Mouse (Mus musculus): Measurements from ENCODE around the gene Ptch2.

Gene Ptch2

GRCm38 (mm10) chr4:117095551-117096452 lies at the start of gene Ptch2:
Gene Ptch2, plus strand, starts transcription at chr4:117096075.
- peak; percentile 62 to 77 for DNase-seq (ENCODE audit: low spot score in 2 of 2)

- DNase-seq (ENCODE audit: low spot score in 2 of 2), result no peak
These were observed 47.0 kb upstream of the Ptch2 start for GRCm38 (mm10) chr4:117048836-117049235.

GRCm38 (mm10) chr4:117049485-117049884 lies 46.4 kb upstream of the Ptch2 start:
- no peak for DNase-seq (ENCODE audit: low spot score in 2 of 2)

- no peak for DNase-seq (ENCODE audit: low spot score in 2 of 2)
These were observed 43.2 kb upstream of the Ptch2 start for GRCm38 (mm10) chr4:117052626-117053025.

DNA sequence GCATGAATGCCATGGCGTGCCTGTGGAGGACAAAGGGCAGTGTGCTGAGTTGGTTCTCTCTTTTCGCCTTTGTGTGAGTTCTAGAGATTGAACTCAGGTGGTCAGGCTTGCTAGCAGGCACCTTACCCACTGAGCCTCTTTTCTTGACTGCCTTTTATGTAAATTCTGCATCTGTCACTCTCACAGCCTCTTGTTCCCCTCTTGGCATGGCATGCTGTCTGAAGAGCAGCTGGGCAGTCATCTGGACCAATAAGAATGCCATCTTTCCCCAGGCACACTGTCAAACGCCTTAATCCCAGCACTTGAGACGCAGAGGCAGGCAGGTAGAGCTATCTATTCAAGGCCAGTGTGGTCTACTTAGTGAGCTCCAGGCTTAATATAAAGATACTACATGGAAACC lies 41.9 kb upstream of the Ptch2 start:
- no peak for DNase-seq (ENCODE audit: low spot score in 2 of 2)

DNA sequence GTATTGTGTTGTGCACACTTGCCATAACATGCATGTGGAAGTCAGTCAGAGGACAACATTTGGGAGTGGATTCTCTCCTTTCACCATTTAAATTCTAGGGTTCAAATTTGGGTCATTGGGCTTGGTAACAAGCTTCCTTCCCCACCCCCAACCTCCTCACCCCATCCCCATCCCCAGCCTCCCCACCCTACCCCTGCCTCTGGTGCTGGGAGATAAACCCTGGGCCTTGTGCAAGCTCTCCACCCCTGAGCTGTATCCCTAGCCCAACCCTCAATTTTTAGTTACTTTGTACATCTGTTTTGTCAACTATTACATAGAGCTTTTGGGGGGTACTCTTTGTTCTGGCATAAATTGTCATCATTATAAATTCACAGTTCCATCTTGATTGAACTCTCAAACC lies 39.8 kb upstream of the Ptch2 start:
- DNase-seq (ENCODE audit: low spot score in 2 of 2), result no peak

GRCm38 (mm10) chr4:117056514-117056913 lies 39.4 kb upstream of the Ptch2 start:
- DNase-seq (ENCODE audit: low spot score in 2 of 2), result no peak

GRCm38 (mm10) chr4:117058512-117058911 lies 37.4 kb upstream of the Ptch2 start:
- DNase-seq (ENCODE audit: low spot score in 2 of 2), result no peak

- no peak for DNase-seq (ENCODE audit: low spot score in 2 of 2)
These were observed 33.0 kb upstream of the Ptch2 start for GRCm38 (mm10) chr4:117062700-117063390.

DNA sequence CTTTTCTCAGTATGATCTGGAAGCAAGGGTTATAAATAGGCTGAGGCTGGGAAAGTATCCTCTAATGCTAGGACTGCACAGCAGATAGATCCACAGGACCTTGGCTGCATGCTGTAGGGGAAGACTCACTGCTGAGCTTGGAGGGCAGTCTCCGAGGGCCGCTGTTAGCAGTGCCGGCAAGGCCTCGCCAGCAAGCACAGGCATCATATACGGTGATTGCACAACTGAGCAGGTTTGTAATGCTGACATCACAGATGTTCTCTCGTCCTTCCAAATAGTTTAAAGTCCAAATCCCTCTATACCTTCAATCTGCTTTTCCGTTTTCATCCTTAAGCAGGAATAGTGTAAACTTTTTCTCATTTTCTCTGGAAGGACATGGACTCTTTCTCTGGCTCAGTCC lies 27.8 kb upstream of the Ptch2 start:
- no peak for DNase-seq (ENCODE audit: low spot score in 2 of 2)

DNA sequence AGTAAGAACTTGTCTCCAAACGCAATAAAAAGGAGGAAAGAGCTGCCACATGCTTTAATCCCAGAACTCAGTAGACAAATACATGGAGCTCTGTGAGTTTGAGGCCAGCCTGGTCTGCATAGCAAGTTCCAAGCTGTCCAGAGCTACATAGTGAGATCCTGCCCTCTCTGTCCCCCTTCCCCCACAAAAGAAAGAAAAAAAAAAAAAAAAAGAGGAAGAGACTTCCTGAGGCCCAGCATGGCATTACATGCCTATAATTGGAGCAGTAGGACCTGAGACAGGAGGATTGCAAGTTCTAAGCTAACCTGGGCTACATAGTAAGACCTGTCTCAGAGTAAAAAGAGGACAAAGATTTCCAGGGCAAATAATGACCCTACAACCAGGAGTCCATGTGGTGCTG lies 26.2 kb upstream of the Ptch2 start:
- DNase-seq (ENCODE audit: low spot score in 2 of 2), result no peak

GRCm38 (mm10) chr4:117070624-117071023 lies 25.3 kb upstream of the Ptch2 start:
- no peak for DNase-seq (ENCODE audit: low spot score in 2 of 2)

GRCm38 (mm10) chr4:117071183-117071582 lies 24.7 kb upstream of the Ptch2 start:
- no peak for DNase-seq (ENCODE audit: low spot score in 2 of 2)

GRCm38 (mm10) chr4:117087948-117088640 lies 7.8 kb upstream of the Ptch2 start:
- DNase-seq (ENCODE audit: low spot score in 2 of 2), result no peak

GRCm38 (mm10) chr4:117090586-117090985 lies 5.3 kb upstream of the Ptch2 start:
- no peak for DNase-seq (ENCODE audit: low spot score in 2 of 2)

- no peak for DNase-seq (ENCODE audit: low spot score in 2 of 2)
These were observed 1.1 kb upstream of the Ptch2 start for GRCm38 (mm10) chr4:117094626-117095361.

DNA sequence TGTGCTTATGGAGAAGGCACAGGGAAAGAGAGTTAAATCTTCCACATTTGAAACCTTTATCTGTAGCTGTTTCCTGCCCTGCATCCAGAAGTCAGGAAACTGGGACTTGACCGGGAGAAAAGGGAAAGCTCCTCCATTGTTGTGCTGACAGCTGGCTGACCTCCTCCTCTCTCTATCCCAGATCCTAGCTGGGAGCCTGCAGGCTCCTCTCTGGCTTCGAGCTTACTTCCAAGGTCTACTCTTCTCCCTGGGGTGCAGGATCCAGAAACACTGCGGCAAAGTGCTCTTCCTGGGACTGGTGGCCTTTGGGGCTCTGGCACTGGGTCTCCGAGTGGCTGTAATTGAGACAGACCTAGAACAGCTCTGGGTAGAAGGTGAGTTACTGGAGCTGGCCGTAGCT lies 791 bp downstream of the Ptch2 start:
- DNase-seq (ENCODE audit: low spot score in 2 of 2), result no peak

DNA sequence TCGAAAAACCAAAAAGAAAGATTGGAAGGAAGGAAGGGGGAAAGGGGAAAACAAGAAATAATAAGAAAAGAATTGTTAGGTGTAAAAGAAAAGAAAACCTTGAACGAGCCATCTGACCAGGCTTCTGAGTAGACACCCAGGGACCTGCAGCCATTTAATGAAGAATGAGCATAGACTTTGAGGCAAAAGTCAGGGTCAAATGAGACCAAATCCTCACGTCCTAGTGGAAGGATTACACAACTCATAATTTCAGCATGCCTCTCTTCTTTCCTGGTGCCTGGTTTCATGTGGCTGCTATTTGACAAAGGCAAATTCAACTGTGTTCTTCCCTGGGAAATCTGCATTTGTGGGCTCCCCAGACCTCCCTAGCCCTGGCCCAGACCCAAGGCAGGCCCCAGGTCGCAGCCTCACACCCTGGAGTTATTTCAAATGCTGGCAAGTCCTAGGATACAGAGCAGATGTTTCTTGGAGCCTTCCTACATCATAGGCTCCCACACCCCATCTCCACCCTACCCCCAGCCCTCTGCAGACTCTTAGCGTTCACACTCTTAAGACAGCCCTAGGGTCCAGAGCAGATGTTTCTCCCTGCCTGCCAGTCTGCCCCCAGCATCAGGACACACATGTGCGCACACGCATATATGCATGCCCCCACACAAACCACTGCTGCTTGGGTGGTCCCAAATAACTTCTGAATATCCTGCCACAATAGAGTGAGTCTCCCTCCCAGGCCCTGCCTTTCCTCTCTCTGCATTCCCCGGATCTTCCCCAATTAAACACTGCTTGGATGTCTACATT lies 2.3 kb downstream of the Ptch2 start:
- no peak for DNase-seq (ENCODE audit: low spot score in 2 of 2)

DNA sequence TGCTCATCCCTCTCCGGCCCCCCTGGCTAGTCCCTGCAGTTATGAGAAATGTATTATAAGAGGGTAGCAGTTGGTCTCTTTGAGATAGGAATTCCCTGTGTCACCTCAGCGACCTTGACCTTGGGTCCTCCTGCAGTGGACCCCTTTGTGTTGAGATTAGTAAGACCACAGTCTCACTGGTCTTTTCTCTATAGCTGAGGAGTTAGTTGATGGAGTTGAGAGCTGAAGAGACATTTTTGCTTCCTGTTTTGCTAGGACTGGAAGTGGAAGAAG lies 2.8 kb downstream of the Ptch2 start:
- no peak for DNase-seq (ENCODE audit: low spot score in 2 of 2)

DNA sequence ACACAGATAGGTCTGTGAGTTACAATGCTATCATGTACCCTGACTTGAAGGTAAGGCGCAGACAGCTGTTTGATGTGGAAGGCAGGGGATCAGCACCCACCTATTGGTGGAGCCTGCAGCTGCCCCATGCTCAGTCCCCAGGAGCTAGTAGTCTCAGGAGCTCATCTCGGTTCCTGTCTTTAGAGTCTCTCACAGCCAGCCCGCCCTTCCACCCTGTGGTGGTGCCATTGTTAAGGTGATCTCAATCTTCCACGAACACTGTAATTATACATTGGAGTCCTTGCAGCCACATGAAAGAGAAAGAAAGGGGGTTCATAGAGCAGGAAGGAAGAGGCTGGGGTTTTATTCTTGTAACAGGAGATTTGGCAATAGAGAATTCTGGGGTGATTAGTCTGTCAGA lies 4.2 kb downstream of the Ptch2 start:
- DNase-seq (ENCODE audit: low spot score in 2 of 2), result no peak

DNA sequence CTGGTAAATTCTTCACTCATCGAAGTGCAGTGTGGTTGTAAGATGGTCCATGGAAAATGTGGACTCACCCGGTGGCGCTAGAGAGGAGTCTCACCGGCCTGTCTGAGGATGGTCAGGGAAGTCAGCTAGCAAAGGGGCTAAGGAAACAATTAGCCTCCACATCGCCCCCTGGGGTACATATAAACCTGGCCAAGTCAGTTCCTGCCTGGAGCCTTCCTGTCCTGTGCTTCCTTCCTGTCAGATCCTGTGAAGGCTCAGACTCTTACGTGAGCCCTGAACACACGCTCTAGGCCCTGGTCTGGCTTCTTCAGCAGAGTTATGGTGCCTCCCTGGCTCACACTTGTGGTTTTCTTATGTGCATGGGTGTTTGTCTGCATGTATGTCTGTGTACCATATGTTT lies 5.3 kb downstream of the Ptch2 start:
- DNase-seq (ENCODE audit: low spot score in 2 of 2), result no peak
